Mouse (Mus musculus): ENCODE data around the gene Pakap. TPM values are rescaled to one million over a fixed set of nuclear protein-coding genes. Genes with fewer than 3 reads are reported as not detected.

The Pakap gene
- polyA plus RNA-seq, 1 experiment, result not detected

- no peaks in the 10 kb centered on the region for H3K27me3 ChIP-seq (ENCODE audit: control insufficient read depth)
- H3K36me3 ChIP-seq (ENCODE audit: control insufficient read depth), result no peaks in the 10 kb centered on the region
- no peak for TF ChIP-seq GATA1 (IDR thresholded peaks at IDR 0.05; ENCODE audit: low read length)
- no peak for TF ChIP-seq TAL1 (IDR thresholded peaks at IDR 0.05; ENCODE audit: low read length)
- no peaks in the 10 kb centered on the region for H3K4me1 ChIP-seq (ENCODE audit: control insufficient read depth)
- no peak overlapping the region for H3K4me3 ChIP-seq (replicated peaks)
- no peaks in the 10 kb centered on the region for H3K9me3 ChIP-seq (ENCODE audit: control insufficient read depth, low read length)
Observed at GRCm38 (mm10) chr4:57543692-57544256, 24.2 kb upstream of the Pakap start.

GRCm38 (mm10) chr4:57547785-57548184 is 20.2 kb upstream of the Pakap start:
- no peak overlapping the region for H3K4me3 ChIP-seq (replicated peaks)
- no peaks in the 10 kb centered on the region for H3K4me1 ChIP-seq (ENCODE audit: control insufficient read depth)
- H3K36me3 ChIP-seq (ENCODE audit: control insufficient read depth), result no peaks in the 10 kb centered on the region
- H3K9me3 ChIP-seq (ENCODE audit: control insufficient read depth, low read length), result no peaks in the 10 kb centered on the region
- no peaks in the 10 kb centered on the region for H3K27me3 ChIP-seq (ENCODE audit: control insufficient read depth)
- no peak for TF ChIP-seq TAL1 (IDR thresholded peaks at IDR 0.05; ENCODE audit: low read length)
- TF ChIP-seq GATA1 (IDR thresholded peaks at IDR 0.05; ENCODE audit: low read length), result no peak

GRCm38 (mm10) chr4:57550216-57550615 is 17.8 kb upstream of the Pakap start:
- no peaks in the 10 kb centered on the region for H3K9me3 ChIP-seq (ENCODE audit: control insufficient read depth, low read length)
- no peak overlapping the region for H3K4me3 ChIP-seq (replicated peaks)
- no peaks in the 10 kb centered on the region for H3K36me3 ChIP-seq (ENCODE audit: control insufficient read depth)
- TF ChIP-seq TAL1 (IDR thresholded peaks at IDR 0.05; ENCODE audit: low read length) (no peak), GATA1 (IDR thresholded peaks at IDR 0.05; ENCODE audit: low read length) (no peak)
- no peaks in the 10 kb centered on the region for H3K27me3 ChIP-seq (ENCODE audit: control insufficient read depth)
- no peaks in the 10 kb centered on the region for H3K4me1 ChIP-seq (ENCODE audit: control insufficient read depth)

- H3K9me3 ChIP-seq (ENCODE audit: control insufficient read depth, low read length), result no peaks in the 10 kb centered on the region
Observed at GRCm38 (mm10) chr4:57557102-57557501, 10.9 kb upstream of the Pakap start.

GRCm38 (mm10) chr4:57559438-57559837 is 8.5 kb upstream of the Pakap start:
- TF ChIP-seq TAL1 (IDR thresholded peaks at IDR 0.05; ENCODE audit: low read length) (no peak), GATA1 (IDR thresholded peaks at IDR 0.05; ENCODE audit: low read length) (no peak)
- no peaks in the 10 kb centered on the region for H3K9me3 ChIP-seq (ENCODE audit: control insufficient read depth, low read length)

More at GRCm38 (mm10) chr4:57557102-57557501, 10.9 kb upstream of the Pakap start:
- no peak for TF ChIP-seq GATA1 (IDR thresholded peaks at IDR 0.05; ENCODE audit: low read length)
- TF ChIP-seq TAL1 (IDR thresholded peaks at IDR 0.05; ENCODE audit: low read length), result no peak
- no peaks in the 10 kb centered on the region for H3K27me3 ChIP-seq (ENCODE audit: control insufficient read depth)
- no peaks in the 10 kb centered on the region for H3K36me3 ChIP-seq (ENCODE audit: control insufficient read depth)
- H3K4me3 ChIP-seq (replicated peaks), result no peak overlapping the region
- no peaks in the 10 kb centered on the region for H3K4me1 ChIP-seq (ENCODE audit: control insufficient read depth)

GRCm38 (mm10) chr4:57560010-57560409 is 8.0 kb upstream of the Pakap start:
- H3K36me3 ChIP-seq (ENCODE audit: control insufficient read depth), result no peaks in the 10 kb centered on the region
- H3K4me1 ChIP-seq (ENCODE audit: control insufficient read depth), result no peaks in the 10 kb centered on the region
- H3K27me3 ChIP-seq (ENCODE audit: control insufficient read depth), result no peaks in the 10 kb centered on the region
- no peaks in the 10 kb centered on the region for H3K9me3 ChIP-seq (ENCODE audit: control insufficient read depth, low read length)
- no peak overlapping the region for H3K4me3 ChIP-seq (replicated peaks)
- TF ChIP-seq TAL1 (IDR thresholded peaks at IDR 0.05; ENCODE audit: low read length) (no peak), GATA1 (IDR thresholded peaks at IDR 0.05; ENCODE audit: low read length) (no peak)

More at GRCm38 (mm10) chr4:57559438-57559837, 8.5 kb upstream of the Pakap start:
- Histone ChIP-seq H3K4me1 (ENCODE audit: control insufficient read depth) (no peaks in the 10 kb centered on the region), H3K27me3 (ENCODE audit: control insufficient read depth) (no peaks in the 10 kb centered on the region), H3K4me3 (replicated peaks) (no peak overlapping the region), H3K36me3 (ENCODE audit: control insufficient read depth) (no peaks in the 10 kb centered on the region)

- no peaks in the 10 kb centered on the region for H3K9me3 ChIP-seq (ENCODE audit: control insufficient read depth, low read length)
- no peak overlapping the region for H3K4me3 ChIP-seq (replicated peaks)
- no peak for TF ChIP-seq TAL1 (IDR thresholded peaks at IDR 0.05; ENCODE audit: low read length)
- TF ChIP-seq GATA1 (IDR thresholded peaks at IDR 0.05; ENCODE audit: low read length), result no peak
- no peaks in the 10 kb centered on the region for H3K36me3 ChIP-seq (ENCODE audit: control insufficient read depth)
- H3K27me3 ChIP-seq (ENCODE audit: control insufficient read depth), result no peaks in the 10 kb centered on the region
- no peaks in the 10 kb centered on the region for H3K4me1 ChIP-seq (ENCODE audit: control insufficient read depth)
Observed at GRCm38 (mm10) chr4:57561055-57561454, 6.9 kb upstream of the Pakap start.

GRCm38 (mm10) chr4:57565283-57565682 is 2.7 kb upstream of the Pakap start:
- H3K27me3 ChIP-seq (ENCODE audit: control insufficient read depth), result peaks cover 12% of the 10 kb centered on the region; the same call in 1 of the 2 replicates
- no peaks in the 10 kb centered on the region for H3K9me3 ChIP-seq (ENCODE audit: control insufficient read depth, low read length)
- H3K4me3 ChIP-seq (replicated peaks), result no peak overlapping the region
- no peaks in the 10 kb centered on the region for H3K4me1 ChIP-seq (ENCODE audit: control insufficient read depth)
- TF ChIP-seq TAL1 (IDR thresholded peaks at IDR 0.05; ENCODE audit: low read length) (no peak), GATA1 (IDR thresholded peaks at IDR 0.05; ENCODE audit: low read length) (no peak)
- no peaks in the 10 kb centered on the region for H3K36me3 ChIP-seq (ENCODE audit: control insufficient read depth)

GRCm38 (mm10) chr4:57565811-57566210 is 2.2 kb upstream of the Pakap start:
- no peak overlapping the region for H3K4me3 ChIP-seq (replicated peaks)
- no peak for TF ChIP-seq GATA1 (IDR thresholded peaks at IDR 0.05; ENCODE audit: low read length)
- H3K4me1 ChIP-seq (ENCODE audit: control insufficient read depth), result no peaks in the 10 kb centered on the region
- H3K36me3 ChIP-seq (ENCODE audit: control insufficient read depth), result no peaks in the 10 kb centered on the region
- peaks cover 12% of the 10 kb centered on the region; the same call in 1 of the 2 replicates for H3K27me3 ChIP-seq (ENCODE audit: control insufficient read depth)
- H3K9me3 ChIP-seq (ENCODE audit: control insufficient read depth, low read length), result no peaks in the 10 kb centered on the region

Measured in erythroblast, embryonic 14.5 days (primary cell).